ENCODE assay signal across 7 mouse cellular contexts in genomic region chr1:51478262-51479026, GRCm38 (mm10). TPM values are rescaled to one million over a fixed set of nuclear protein-coding genes. Genes with fewer than 3 reads are reported as not detected.
A peak's percentile ranks its signal among the peaks of the same experiment; 100 is the strongest.
DNase-seq lines count a peak whose midpoint lies in the region; ATAC-seq lines count a peak whose summit lies in the region.

Gene Nabp1, minus strand, starts transcription at chr1:51478425.

- H3K27me3 ChIP-seq in embryonic facial prominence, embryonic 12.5 days: no peaks in the 10 kb centered on the region
- no peaks in the 10 kb centered on the region for H3K27me3 ChIP-seq in limb, embryonic 11.5 days (ENCODE audit: control insufficient read depth, insufficient read depth, low read length)
- H3K27me3 ChIP-seq in midbrain, embryonic 14.5 days (ENCODE audit: control insufficient read depth, insufficient read depth, low read length): no peaks in the 10 kb centered on the region

- H3K4me1 ChIP-seq in embryonic facial prominence, embryonic 12.5 days: no peaks in the 10 kb centered on the region
- no peaks in the 10 kb centered on the region for H3K4me1 ChIP-seq in limb, embryonic 11.5 days (ENCODE audit: control insufficient read depth, insufficient read depth, low read length)
- H3K4me1 ChIP-seq in midbrain, embryonic 14.5 days (ENCODE audit: control insufficient read depth, insufficient read depth, low read length): no peaks in the 10 kb centered on the region

- H3K27ac ChIP-seq in embryonic facial prominence, embryonic 12.5 days: peak within 1 kb of the TSS; percentile 68; the same call in 1 of the 2 replicates
- 0 out of 2 replicates have a peak within 1 kb of the TSS, but pooled peaks have one; percentile 30 for H3K27ac ChIP-seq in limb, embryonic 11.5 days (replicated peaks; ENCODE audit: low read depth, low read length)
- H3K27ac ChIP-seq in midbrain, embryonic 14.5 days (replicated peaks; ENCODE audit: low read depth, low read length): peak within 1 kb of the TSS; percentile 78

- H3K4me2 ChIP-seq in embryonic facial prominence, embryonic 12.5 days (replicated peaks): peak within 1 kb of the TSS; percentile 88
- peak within 1 kb of the TSS; percentile 73 for H3K4me2 ChIP-seq in limb, embryonic 11.5 days (ENCODE audit: low read depth, severe bottlenecking)
- peak within 1 kb of the TSS; percentile 99 for H3K4me2 ChIP-seq in midbrain, embryonic 14.5 days (ENCODE audit: low read length)

- H3K36me3 ChIP-seq in embryonic facial prominence, embryonic 12.5 days: no peaks in the 10 kb centered on the region
- H3K36me3 ChIP-seq in limb, embryonic 11.5 days (ENCODE audit: control insufficient read depth, insufficient read depth, low read length): no peaks in the 10 kb centered on the region
- no peaks in the 10 kb centered on the region for H3K36me3 ChIP-seq in midbrain, embryonic 14.5 days (ENCODE audit: control insufficient read depth, insufficient read depth, low read length)

- H3K9ac ChIP-seq in embryonic facial prominence, embryonic 12.5 days: peak within 1 kb of the TSS; percentile 66
- peak within 1 kb of the TSS; percentile 59 for H3K9ac ChIP-seq in limb, embryonic 11.5 days (ENCODE audit: low read length)
- peak within 1 kb of the TSS; percentile 64 for H3K9ac ChIP-seq in midbrain, embryonic 14.5 days (replicated peaks; ENCODE audit: low read length)

- peak; percentile 100 for ATAC-seq in embryonic facial prominence, embryonic 12.5 days (ENCODE audit: insufficient number of reproducible peaks, insufficient read depth, low FRiP score, low TSS enrichment)
- ATAC-seq in limb, embryonic 11.5 days (ENCODE audit: insufficient number of reproducible peaks, low FRiP score, low TSS enrichment, low read depth): peak; percentile 100
- ATAC-seq in midbrain, embryonic 14.5 days (ENCODE audit: low FRiP score, low TSS enrichment): peak; percentile 100

- peak; percentile 98 for DNase-seq in adrenal gland, postnatal 25 days
- peak; percentile 100 for DNase-seq in heart, adult 11 months
- peak; percentile 99 for DNase-seq in kidney, adult 18-20 months
- peak; percentile 98 for DNase-seq in limb, embryonic 11.5 days (ENCODE audit: low spot score)
- DNase-seq in midbrain, embryonic 14.5 days: peak; percentile 99
- DNase-seq in spleen, adult 18-20 months: peak; percentile 99

- WGBS in embryonic facial prominence, embryonic 12.5 days: under 1% methylated on average over 51 of the region's 51 CpGs
- WGBS in limb, embryonic 11.5 days: under 1% methylated on average over 51 of the region's 51 CpGs
- under 1% methylated on average over 51 of the region's 51 CpGs for WGBS in midbrain, embryonic 14.5 days

- no peaks in the 10 kb centered on the region for H3K9me3 ChIP-seq in embryonic facial prominence, embryonic 12.5 days
- H3K9me3 ChIP-seq in limb, embryonic 11.5 days (ENCODE audit: control insufficient read depth, low read length): no peaks in the 10 kb centered on the region
- no peaks in the 10 kb centered on the region for H3K9me3 ChIP-seq in midbrain, embryonic 14.5 days (ENCODE audit: control insufficient read depth, low read length)

- peak within 1 kb of the TSS; percentile 60 for H3K4me3 ChIP-seq in embryonic facial prominence, embryonic 12.5 days
- peak within 1 kb of the TSS; percentile 50 for H3K4me3 ChIP-seq in limb, embryonic 11.5 days (ENCODE audit: low read depth, low read length)
- H3K4me3 ChIP-seq in midbrain, embryonic 14.5 days (replicated peaks; ENCODE audit: low read depth, low read length): peak within 1 kb of the TSS; percentile 69

RNA-seq across cellular contexts. Expression of gene Nabp1, which starts in this region (rescaled TPM):
- total RNA-seq in adrenal gland, postnatal 25 days (2021): 52.0 and 72.5 TPM in 2 replicates
- 5.7 and 6.8 TPM in 2 replicates for polyA plus RNA-seq in embryonic facial prominence, embryonic 12.5 days (2016; fragmentation: Nextera tagmentation; extraction: Ambion mirVana)
- 5.2 and 6.0 TPM in 2 replicates for polyA plus RNA-seq in limb, embryonic 11.5 days (2014; fragmentation: Nextera tagmentation; extraction: Ambion mirVana)
- polyA plus RNA-seq in midbrain, embryonic 14.5 days (2014; fragmentation: Nextera tagmentation; extraction: Ambion mirVana): 8.1 and 11.3 TPM in 2 replicates

Comparison
In these comparisons a context has a peak if more than half of its experiments do, and no peak if none do; other contexts are left out.
1. Peak in every context shown above with its lines: DNase-seq, ATAC-seq, H3K4me3 ChIP-seq and H3K27ac ChIP-seq.